Mouse (Mus musculus) leukemia stem cell, adult 10-12 weeks (primary cell): ENCODE data around the gene Gm10491. TPM values are rescaled to one million over a fixed set of nuclear protein-coding genes. Genes with fewer than 3 reads are reported as not detected.

Source experiments
- polyA plus RNA-seq: library from polyadenylated mRNA; stranded (reverse); fragments of >175 nt; gene quantifications from 2 replicates; pipeline ENCODE4 v1.2.3, GENCODE M21; 2012; ENCODE audit warnings: low replicate concordance

Gm10491 gene
- not detected in 2 replicates for polyA plus RNA-seq

GRCm38 (mm10) chrX:7907735-7908134 lies at the start of gene Gm10491:
TSS of gene Gm10491 (minus strand) at chrX:7907835.

GRCm38 (mm10) chrX:7947108-7947899 lies 39.7 kb upstream of the Gm10491 start, which contains the start of gene Hdac6:
TSS of gene Hdac6 (minus strand) at chrX:7947889.

GRCm38 (mm10) chrX:7928270-7928790 lies 20.7 kb upstream of the Gm10491 start, which contains the start of gene Eras:
TSS of gene Eras (minus strand) at chrX:7928607.

GRCm38 (mm10) chrX:7919601-7920383 lies 12.2 kb upstream of the Gm10491 start, which contains the start of gene Pcsk1n:
TSS of gene Pcsk1n (plus strand) at chrX:7919822.

GRCm38 (mm10) chrX:7909242-7909641 lies 1.6 kb upstream of the Gm10491 start, which contains the start of gene Gm10490:
TSS of gene Gm10490 (plus strand) at chrX:7909542.

GRCm38 (mm10) chrX:7898880-7899874 lies 8.5 kb downstream of the Gm10491 start, which contains the start of the genes Pqbp1 and Timm17b:
TSS of gene Pqbp1 (minus strand) at chrX:7899269.
TSS of gene Timm17b (plus strand) at chrX:7899357.

GRCm38 (mm10) chrX:7883841-7884567 lies 23.6 kb downstream of the Gm10491 start, which contains the start of gene Slc35a2:
TSS of gene Slc35a2 (plus strand) at chrX:7884028.

GRCm38 (mm10) chrX:7878007-7878419 lies 29.6 kb downstream of the Gm10491 start, which contains the start of gene Pim2:
TSS of gene Pim2 (plus strand) at chrX:7878262.

Other genes starting within 250 kb of the Gm10491 start
- gene Plp2, start 236.4 kb downstream of the Gm10491 start, polyA plus RNA-seq = 27.4 and 44.2 TPM in 2 replicates
- not detected in 2 replicates for gene Magix, start 226.6 kb downstream of the Gm10491 start, polyA plus RNA-seq
- 1.3 and 5.0 TPM in 2 replicates for gene Gpkow, start 210.7 kb downstream of the Gm10491 start, polyA plus RNA-seq
- 6.8 and 9.2 TPM in 2 replicates for gene Wdr45, start 193.5 kb downstream of the Gm10491 start, polyA plus RNA-seq
- gene Gm45208, start 185.6 kb downstream of the Gm10491 start, polyA plus RNA-seq = 2.4 and 4.0 TPM in 2 replicates
- 10.4 and 37.4 TPM in 2 replicates for gene Praf2, start 179.4 kb downstream of the Gm10491 start, polyA plus RNA-seq
- gene Ccdc120, start 156.9 kb downstream of the Gm10491 start, polyA plus RNA-seq = 6.0 and 7.0 TPM in 2 replicates
- 27.7 and 78.0 TPM in 2 replicates for gene Tfe3, start 145.3 kb downstream of the Gm10491 start, polyA plus RNA-seq
- gene Gripap1, start 118.1 kb downstream of the Gm10491 start, polyA plus RNA-seq = 24.0 and 30.6 TPM in 2 replicates
- 0.39 and 1.3 TPM in 2 replicates for gene Kcnd1, start 85.5 kb downstream of the Gm10491 start, polyA plus RNA-seq
- 121 and 187 TPM in 2 replicates for gene Otud5, start 66.5 kb downstream of the Gm10491 start, polyA plus RNA-seq
- 50.3 and 75.5 TPM in 2 replicates for gene Pim2, start 29.6 kb downstream of the Gm10491 start, polyA plus RNA-seq
- gene Slc35a2, start 23.8 kb downstream of the Gm10491 start, polyA plus RNA-seq = 54.3 and 118 TPM in 2 replicates
- gene Pqbp1, start 8.6 kb downstream of the Gm10491 start, polyA plus RNA-seq = 133 and 190 TPM in 2 replicates
- 52.3 and 170 TPM in 2 replicates for gene Timm17b, start 8.5 kb downstream of the Gm10491 start, polyA plus RNA-seq
- gene Gm10490, start 1.7 kb upstream of the Gm10491 start, polyA plus RNA-seq = not detected in 2 replicates
- 0.33 TPM in 1 of 2 replicates, not detected in the other for gene Pcsk1n, start 12.0 kb upstream of the Gm10491 start, polyA plus RNA-seq
- not detected in 2 replicates for gene Eras, start 20.8 kb upstream of the Gm10491 start, polyA plus RNA-seq
- gene Hdac6, start 40.1 kb upstream of the Gm10491 start, polyA plus RNA-seq = 3.7 and 5.1 TPM in 2 replicates
- gene Gata1, start 70.2 kb upstream of the Gm10491 start, polyA plus RNA-seq = 77.8 and 320 TPM in 2 replicates
- not detected in 2 replicates for gene Glod5, start 110.7 kb upstream of the Gm10491 start, polyA plus RNA-seq
- 4.4 and 12.7 TPM in 2 replicates for gene Suv39h1, start 166.9 kb upstream of the Gm10491 start, polyA plus RNA-seq
- 122 and 255 TPM in 2 replicates for gene Was, start 182.7 kb upstream of the Gm10491 start, polyA plus RNA-seq
- 15.5 and 28.1 TPM in 2 replicates for gene Wdr13, start 225.1 kb upstream of the Gm10491 start, polyA plus RNA-seq
- gene Rbm3, start 238.0 kb upstream of the Gm10491 start, polyA plus RNA-seq = 19.3 and 54.0 TPM in 2 replicates